Mouse (Mus musculus): ENCODE results near the gene Prr14l.
A peak's percentile ranks its signal among the peaks of the same experiment; 100 is the strongest.
"Not testable (repeated sequence)": the region's sequence is repeated elsewhere in the genome, so short reads cannot be mapped to it uniquely, and the experiment has no call there.

The Prr14l gene

DNA sequence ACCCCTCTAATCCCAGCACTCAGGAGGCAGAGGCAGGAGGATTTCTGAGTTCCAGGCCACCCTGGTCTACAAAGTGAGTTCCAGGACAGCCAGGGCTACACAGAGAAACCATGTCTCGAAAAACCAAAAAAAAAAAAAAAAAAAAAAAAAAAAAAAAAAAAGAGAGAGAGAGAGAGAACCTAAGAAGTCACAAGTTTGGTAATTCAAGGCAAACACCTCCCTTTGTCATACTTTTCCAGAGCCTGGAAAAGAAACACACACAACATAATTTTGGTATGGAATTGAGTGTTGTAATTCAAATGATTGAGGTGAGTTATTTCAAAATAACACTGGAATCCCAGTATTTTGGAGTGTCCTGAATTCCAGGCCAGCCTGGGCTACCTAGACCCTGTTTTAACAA lies 67.6 kb downstream of the Prr14l start:
- DNase-seq (ENCODE audit: extremely low read depth, low read depth, low spot score) = not testable (repeated sequence)

- DNase-seq (ENCODE audit: extremely low read depth, low read depth, low spot score) = peak; percentile 23
These were observed 68.6 kb downstream of the Prr14l start, which contains the start of gene Pisd for GRCm38 (mm10) chr5:32785313-32785915. Gene Pisd (minus strand): TSS chr5:32785646.

- no peak for DNase-seq (ENCODE audit: extremely low read depth, low read depth, low spot score)
These were observed 69.3 kb downstream of the Prr14l start for GRCm38 (mm10) chr5:32784726-32785125.

DNA sequence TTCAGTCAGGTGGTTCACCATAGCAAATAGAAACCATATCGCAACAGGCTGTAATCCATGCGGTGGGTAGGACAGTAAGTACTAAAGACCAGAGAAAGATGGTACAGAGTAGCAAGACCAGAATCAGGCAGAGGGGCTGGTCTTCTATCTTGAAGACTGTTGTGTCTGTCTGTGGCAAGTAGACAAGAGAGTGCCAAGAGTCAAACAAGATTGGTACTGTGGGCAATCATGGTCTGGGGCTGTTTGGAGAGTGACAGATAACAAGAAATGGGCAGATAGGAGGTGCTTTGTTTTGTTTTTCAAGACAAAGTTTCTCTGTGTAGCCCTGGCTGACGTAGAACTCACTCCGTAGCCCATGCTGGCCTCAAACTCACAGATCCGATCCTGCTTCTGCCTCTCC lies 72.5 kb downstream of the Prr14l start:
- DNase-seq (ENCODE audit: extremely low read depth, low read depth, low spot score) = no peak

GRCm38 (mm10) chr5:32778168-32778567 lies 75.9 kb downstream of the Prr14l start:
- no peak for DNase-seq (ENCODE audit: extremely low read depth, low read depth, low spot score)

DNA sequence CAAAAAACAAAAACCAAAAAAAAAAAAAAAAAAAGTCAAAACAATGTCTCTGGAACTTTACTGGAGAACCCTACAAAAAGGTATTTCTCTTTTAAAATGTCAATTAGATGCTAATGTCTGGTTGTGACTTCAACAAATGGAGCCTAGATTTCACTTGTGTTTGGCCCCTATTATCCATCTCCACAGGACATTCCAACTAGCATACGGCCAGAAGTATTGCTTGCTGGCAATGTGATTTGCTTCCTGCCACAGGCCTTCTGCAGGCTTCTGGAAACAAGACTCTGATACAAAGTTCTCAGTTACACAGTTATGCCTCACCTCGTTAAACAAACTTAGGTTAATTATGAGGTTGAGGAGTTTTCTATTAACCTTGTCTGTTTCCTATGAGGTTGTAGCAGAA lies 81.7 kb downstream of the Prr14l start:
- DNase-seq (ENCODE audit: extremely low read depth, low read depth, low spot score) = no peak

DNA sequence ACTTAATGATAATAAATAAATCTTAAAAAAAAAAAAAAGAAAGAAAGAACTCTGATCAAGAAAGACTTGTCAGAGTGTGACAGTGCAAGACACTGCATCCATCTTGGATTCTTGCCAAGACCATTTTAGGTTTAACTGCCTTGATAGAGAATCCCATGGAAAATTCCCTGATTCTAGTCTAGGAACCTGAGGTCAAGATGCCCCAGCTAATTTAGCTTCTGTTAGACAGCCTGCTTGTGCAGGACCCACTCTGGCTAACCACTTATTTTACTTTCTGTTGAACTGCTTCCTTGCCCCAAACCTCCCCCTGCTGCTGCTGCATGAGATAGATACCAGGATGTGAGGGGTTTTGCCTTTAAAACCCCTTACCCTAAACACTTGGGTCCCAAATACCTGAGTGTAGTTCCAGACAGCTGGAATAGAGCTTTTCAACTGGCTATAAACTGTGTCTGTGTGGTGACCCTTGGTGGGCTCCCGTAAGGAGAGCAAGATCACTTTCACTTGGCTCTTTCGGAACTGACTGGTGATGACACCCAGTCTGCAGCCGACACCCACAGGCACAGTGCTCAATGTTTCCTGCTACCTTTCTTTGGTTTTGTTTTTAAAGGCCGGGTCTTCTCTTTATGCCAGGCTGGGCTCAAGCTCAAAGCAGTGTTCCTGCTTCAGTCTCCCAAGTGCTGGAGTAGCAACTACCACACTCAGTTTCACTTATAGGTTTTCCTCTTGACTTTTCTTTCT lies 86.3 kb downstream of the Prr14l start:
- DNase-seq (ENCODE audit: extremely low read depth, low read depth, low spot score) = no peak

GRCm38 (mm10) chr5:32767004-32767403 lies 87.1 kb downstream of the Prr14l start:
- DNase-seq (ENCODE audit: extremely low read depth, low read depth, low spot score) = no peak

- no peak for DNase-seq (ENCODE audit: extremely low read depth, low read depth, low spot score)
These were observed 92.4 kb downstream of the Prr14l start for GRCm38 (mm10) chr5:32761566-32762140.

DNA sequence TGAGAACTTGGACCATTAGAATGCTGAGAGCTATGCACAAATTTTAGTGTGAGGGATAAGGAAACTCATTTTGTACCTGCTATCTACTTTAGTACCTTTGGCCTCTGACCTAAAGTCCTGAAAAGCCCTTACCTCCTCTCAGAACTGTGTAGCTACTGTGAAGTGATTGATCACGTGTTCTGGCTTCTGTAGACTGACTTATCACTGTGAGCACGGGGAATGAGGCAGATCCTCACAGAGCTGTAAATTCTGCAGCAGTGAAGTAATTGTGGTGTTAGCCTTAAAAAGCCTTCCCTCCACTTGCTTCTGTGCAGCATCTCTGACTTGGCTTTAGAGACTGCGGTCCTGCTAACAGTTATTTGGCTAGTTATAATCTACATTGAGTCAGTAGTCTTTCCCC lies 93.3 kb downstream of the Prr14l start:
- no peak for DNase-seq (ENCODE audit: extremely low read depth, low read depth, low spot score)

- not testable (repeated sequence) for DNase-seq (ENCODE audit: extremely low read depth, low read depth, low spot score)
These were observed 93.7 kb downstream of the Prr14l start for GRCm38 (mm10) chr5:32760352-32760751.

- DNase-seq (ENCODE audit: extremely low read depth, low read depth, low spot score) = no peak
These were observed 94.4 kb downstream of the Prr14l start for GRCm38 (mm10) chr5:32759662-32760061.

DNA sequence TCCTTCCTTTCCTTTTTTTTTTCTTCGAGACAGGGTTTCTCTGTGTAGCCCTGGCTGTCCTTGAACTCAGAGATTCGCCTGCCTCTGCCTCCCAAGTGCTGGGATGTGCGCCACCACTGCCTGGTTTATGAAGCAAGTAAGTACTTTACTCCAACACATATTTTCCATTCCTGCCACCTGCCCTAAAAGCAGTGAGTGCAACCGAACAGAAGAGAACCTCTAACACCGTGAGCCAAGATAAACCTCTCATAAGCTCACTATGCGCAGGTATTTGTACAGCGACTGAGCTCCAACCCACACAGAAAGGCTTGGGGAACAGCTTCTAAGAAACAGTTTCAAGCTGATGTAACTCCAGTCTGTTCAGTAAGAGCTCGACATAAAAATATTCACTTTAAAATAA lies 97.9 kb downstream of the Prr14l start:
- peak; percentile 65 for DNase-seq (ENCODE audit: extremely low read depth, low read depth, low spot score)

GRCm38 (mm10) chr5:32751736-32752135 lies 102.3 kb downstream of the Prr14l start:
- no peak for DNase-seq (ENCODE audit: extremely low read depth, low read depth, low spot score)

- no peak for DNase-seq (ENCODE audit: extremely low read depth, low read depth, low spot score)
These were observed 105.1 kb downstream of the Prr14l start for GRCm38 (mm10) chr5:32748936-32749335.

DNA sequence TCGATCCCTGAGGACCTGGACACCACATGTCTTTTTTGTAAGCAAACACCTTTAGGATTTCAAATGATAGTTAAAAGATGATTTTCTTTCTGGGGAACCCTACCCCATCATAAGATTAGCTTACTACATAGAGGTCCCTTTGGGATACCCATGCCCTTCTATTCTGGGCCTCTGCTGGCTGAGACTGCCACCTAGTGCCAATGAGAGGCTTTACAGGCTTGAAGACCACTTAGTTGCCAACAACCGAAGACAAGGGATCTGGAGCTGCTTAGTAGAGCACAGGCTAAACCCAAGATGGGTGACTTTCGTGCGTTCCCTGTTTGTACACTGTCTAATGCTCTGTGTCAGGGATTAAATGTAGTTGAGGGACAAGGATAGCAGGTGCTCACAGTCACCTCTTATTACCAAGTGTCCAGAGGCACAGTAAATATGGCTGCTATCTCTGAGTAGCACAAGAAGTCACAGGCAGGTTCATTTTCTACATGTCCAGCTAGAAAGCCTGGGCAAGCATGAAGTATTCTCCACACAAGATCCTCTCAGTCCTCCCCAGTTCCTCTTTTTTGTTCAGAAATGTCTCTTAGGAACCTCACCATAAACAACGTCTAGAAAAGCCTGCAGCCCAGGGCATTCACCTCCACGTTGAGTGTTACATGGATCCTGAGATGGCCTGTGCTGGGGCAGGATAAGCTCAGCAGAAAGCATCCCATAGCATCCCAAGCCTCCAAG lies 106.2 kb downstream of the Prr14l start:
- no peak for DNase-seq (ENCODE audit: extremely low read depth, low read depth, low spot score)

GRCm38 (mm10) chr5:32745705-32746655 lies 108.1 kb downstream of the Prr14l start:
- DNase-seq (ENCODE audit: extremely low read depth, low read depth, low spot score) = no peak

DNA sequence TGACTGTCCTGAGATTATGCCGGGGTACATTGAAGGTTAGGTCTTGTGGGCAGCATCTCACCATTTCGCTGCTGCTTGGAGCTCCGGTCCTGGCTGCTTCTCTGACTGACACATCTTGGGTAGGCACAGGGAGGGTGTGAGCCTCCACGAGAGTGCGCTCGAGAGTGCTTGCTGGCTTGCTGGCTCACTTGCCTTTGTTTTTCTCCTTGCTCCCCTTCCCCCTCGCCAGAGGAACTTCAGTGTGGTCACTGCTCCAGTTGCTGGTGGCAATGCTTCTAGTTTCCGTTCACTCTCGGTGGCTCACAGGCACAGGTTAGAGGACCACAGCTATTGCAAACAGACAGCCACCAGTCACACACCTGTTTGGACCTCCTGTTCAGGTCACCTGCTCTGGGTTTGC lies 111.9 kb downstream of the Prr14l start:
- no peak for DNase-seq (ENCODE audit: extremely low read depth, low read depth, low spot score)

DNA sequence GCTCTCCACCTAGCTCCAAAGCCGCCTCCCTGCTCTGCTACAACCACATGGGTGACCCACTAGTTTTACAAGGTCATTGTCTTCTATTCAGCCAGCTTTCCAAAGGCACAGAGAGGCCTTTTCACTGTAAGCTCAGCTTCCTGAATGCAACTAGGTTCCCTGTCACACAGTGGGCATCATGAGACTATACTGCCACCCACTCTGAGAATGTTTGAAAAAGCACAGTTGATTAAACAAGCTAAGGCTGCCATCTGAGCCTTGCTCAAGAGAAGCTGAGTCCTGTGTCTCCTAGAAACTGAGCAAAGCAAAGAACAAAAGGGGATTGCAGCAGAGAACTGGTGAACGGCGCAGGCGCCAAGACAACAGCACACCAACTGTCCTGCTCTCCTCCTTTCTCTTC lies 112.7 kb downstream of the Prr14l start:
- DNase-seq (ENCODE audit: extremely low read depth, low read depth, low spot score) = not testable (repeated sequence)

DNA sequence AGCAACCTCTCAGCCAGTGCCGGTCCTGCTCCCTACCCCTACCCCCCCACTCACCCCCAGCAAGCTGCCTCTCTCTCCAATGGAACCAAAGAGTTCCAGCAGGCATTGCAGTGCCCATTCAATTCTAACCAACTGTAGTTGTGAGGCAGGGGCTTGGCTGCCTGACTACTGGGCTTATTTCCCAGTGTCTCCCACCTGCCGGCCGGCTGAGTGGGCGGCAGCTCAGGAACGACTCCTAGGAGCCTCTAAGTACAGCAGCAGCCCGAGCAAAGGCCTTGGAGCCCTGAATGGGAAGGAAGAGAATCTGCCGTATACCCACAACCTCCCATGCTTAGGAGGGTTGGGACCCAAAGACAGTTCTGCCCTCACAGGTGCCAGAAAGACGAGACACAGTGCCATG lies 113.2 kb downstream of the Prr14l start:
- DNase-seq (ENCODE audit: extremely low read depth, low read depth, low spot score) = not testable (repeated sequence)

DNA sequence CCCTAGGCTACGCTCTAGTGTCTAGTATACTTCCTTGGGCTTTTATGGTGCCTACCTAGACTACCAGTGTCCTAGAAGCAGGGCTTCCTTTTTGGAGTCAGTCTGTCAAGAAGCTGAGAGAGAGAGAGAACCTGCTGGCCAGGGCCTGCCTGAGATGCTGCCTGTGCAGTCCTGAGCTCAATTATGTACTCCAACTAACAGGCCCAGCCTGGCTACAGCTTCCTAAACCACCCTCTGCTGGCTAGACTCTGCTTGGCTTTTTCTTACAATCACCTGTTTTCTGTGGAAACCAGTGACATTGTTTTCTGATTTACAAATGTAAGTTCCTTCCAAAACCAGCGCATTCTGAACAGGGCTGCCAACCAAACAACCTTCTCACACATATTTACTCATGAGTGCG lies 113.9 kb downstream of the Prr14l start:
- no peak for DNase-seq (ENCODE audit: extremely low read depth, low read depth, low spot score)
